Mouse (Mus musculus) limb, embryonic 15.5 days (tissue): ENCODE data around the gene Astn2. TPM values are rescaled to one million over a fixed set of nuclear protein-coding genes. Genes with fewer than 3 reads are reported as not detected.
A peak's percentile ranks its signal among the peaks of the same experiment; 100 is the strongest.

Experiments
- ATAC-seq: fragments of 200-750 bp; cut with Nextera tagmentation; 2 replicates; pipeline ENCODE4 v1.8.0; 2017; ENCODE audit warnings: low read depth, moderate TSS enrichment; ENCODE audit not compliant: insufficient number of reproducible peaks, low FRiP score, low TSS enrichment
- H3K27ac ChIP-seq: fragments of 300-500 bp; sonication (generic); 2 replicates; pipeline ENCODE4 v1.5.1; 2015; ENCODE audit warnings: moderate library complexity, mild to moderate bottlenecking, inconsistent platforms
- H3K27me3 ChIP-seq: fragments of 300-500 bp; sonication (generic); 2 replicates; pipeline ENCODE4 v1.6.1; 2015; ENCODE audit warnings: inconsistent platforms
- H3K36me3 ChIP-seq: fragments of 300-500 bp; sonication (generic); 2 replicates; pipeline ENCODE4 v1.6.1; 2015; ENCODE audit warnings: inconsistent platforms
- H3K4me1 ChIP-seq: fragments of 300-500 bp; sonication (generic); 2 replicates; pipeline ENCODE4 v1.6.1; 2015; ENCODE audit warnings: inconsistent platforms
- H3K4me2 ChIP-seq: fragments of 300-500 bp; sonication (generic); 2 replicates; pipeline ENCODE4 v1.6.1; 2015; ENCODE audit warnings: mild to moderate bottlenecking, inconsistent platforms
- H3K4me3 ChIP-seq: fragments of 300-500 bp; sonication (generic); 2 replicates; pipeline ENCODE4 v1.5.1; 2015; ENCODE audit warnings: mild to moderate bottlenecking, inconsistent platforms
- H3K9ac ChIP-seq: fragments of 300-500 bp; sonication (generic); 2 replicates; pipeline ENCODE4 v1.6.1; 2015; ENCODE audit warnings: inconsistent platforms
- H3K9me3 ChIP-seq: fragments of 300-500 bp; sonication (generic); 2 replicates; pipeline ENCODE4 v1.6.1; 2016; ENCODE audit warnings: inconsistent platforms
- WGBS: fragments of 180-500 bp; shearing (Covaris S2); methylation state at CpG from one replicate; pipeline ENCODE4 v1.1.7; 2015; 5-methylcytosine and 5-hydroxymethylcytosine counted together
- polyA plus RNA-seq: library from polyadenylated mRNA; unstranded; fragments of >200 nt; fragmentation: Nextera tagmentation; extraction: Ambion mirVana; gene quantifications from 2 replicates; pipeline ENCODE4 v1.2.1, GENCODE M21; 2015

Gene Astn2
- polyA plus RNA-seq, 1 experiment from 2014 or later, result 1.5 TPM

DNA sequence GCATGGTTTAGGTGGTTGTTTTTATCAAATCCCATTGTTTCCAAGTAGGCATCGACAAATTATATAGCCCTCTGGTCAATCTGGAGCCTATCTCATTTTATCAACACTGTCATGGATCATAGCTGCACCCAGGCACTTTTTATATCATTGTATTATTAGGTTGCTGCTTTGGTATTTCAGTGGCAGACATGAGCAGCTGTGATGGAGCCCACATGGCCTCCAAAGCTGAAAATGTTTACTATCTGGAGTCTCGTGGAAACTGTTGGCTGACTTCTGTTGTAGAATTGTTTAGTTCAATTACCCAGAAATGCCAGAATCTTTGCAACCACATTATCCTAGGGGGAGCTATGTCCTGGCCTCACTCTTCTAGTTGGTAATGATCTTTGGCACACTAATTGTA is 732.1 kb downstream of the Astn2 start:
- H3K4me1 ChIP-seq, result 0 out of 2 replicates have a peak, but pooled peaks cover under 1% of the 10 kb centered on the region
- no peak overlapping the region for H3K4me2 ChIP-seq
- H3K9me3 ChIP-seq, result no peaks in the 10 kb centered on the region
- H3K36me3 ChIP-seq, result no peaks in the 10 kb centered on the region
- no peak overlapping the region for H3K9ac ChIP-seq
- no peak for ATAC-seq
- H3K27me3 ChIP-seq, result no peaks in the 10 kb centered on the region
- no peak overlapping the region for H3K27ac ChIP-seq
- H3K4me3 ChIP-seq, result no peak overlapping the region
- WGBS, result 44% methylated on average over 2 of the region's 2 CpGs

DNA sequence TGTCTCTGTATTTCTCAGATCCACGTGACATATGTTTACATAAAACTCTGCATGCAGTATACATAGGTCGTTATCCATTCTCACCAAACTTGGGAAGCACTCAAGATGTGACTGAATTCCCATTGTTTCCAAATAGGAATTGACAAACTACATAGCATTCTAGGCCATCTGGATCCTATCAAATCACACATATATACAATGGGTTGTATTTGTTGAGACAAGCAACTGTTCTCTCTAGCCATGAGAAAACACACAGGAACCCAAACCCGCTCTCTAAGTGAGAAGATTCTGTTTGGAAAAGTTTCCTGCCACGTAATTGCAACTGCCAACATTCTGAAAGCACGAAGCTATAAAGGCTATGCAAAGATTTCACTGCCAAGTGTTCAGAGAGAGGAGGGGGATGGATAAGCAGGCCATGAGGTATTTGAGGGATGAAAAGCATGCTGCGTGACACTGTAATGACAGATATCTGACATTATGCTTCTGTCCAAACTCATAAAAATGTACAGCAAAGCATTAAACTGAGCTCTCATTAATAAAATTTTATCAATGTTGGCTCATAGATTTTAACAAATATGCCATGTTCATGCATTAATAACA is 732.7 kb downstream of the Astn2 start:
- H3K27ac ChIP-seq, result no peak overlapping the region
- no peak overlapping the region for H3K9ac ChIP-seq
- 0 out of 2 replicates have a peak, but pooled peaks cover 4% of the 10 kb centered on the region for H3K4me1 ChIP-seq
- no peaks in the 10 kb centered on the region for H3K36me3 ChIP-seq
- no peaks in the 10 kb centered on the region for H3K9me3 ChIP-seq
- 32% methylated on average over 6 of the region's 6 CpGs for WGBS
- H3K4me3 ChIP-seq, result no peak overlapping the region
- H3K4me2 ChIP-seq, result no peak overlapping the region
- no peaks in the 10 kb centered on the region for H3K27me3 ChIP-seq
- ATAC-seq, result no peak

DNA sequence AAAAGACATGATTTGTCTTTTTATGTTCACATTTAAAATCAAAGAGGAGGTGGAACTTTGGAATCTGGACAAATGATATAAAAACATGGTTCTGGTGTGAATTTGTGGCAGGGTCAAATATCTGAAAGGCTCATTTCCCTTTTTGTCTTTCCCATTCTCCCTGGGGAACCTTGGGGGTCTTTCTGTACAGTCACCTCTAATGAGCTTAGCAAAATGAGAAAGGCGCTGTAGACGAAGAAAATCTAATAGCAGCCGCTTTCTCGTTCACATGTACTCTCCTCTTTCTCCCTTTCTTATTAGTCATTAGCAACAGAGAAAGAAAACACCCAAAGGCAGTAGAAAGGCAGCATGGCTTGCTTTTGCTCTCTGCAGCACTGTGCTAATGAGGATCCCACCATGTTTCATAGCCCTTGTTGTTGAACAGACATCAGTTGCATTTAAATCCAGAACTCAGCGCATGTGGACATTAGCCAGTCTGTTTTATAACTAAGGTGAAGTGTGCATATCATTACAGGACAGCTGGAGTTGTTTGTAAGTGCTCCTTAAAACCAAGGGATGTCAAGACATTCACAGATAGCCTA is 737.3 kb downstream of the Astn2 start:
- Histone ChIP-seq H3K4me1 (peaks cover 8% of the 10 kb centered on the region; the same call in 1 of the 2 replicates), H3K9ac (no peak overlapping the region), H3K27ac (no peak overlapping the region), H3K36me3 (no peaks in the 10 kb centered on the region), H3K9me3 (no peaks in the 10 kb centered on the region), H3K27me3 (no peaks in the 10 kb centered on the region), H3K4me2 (no peak overlapping the region), H3K4me3 (no peak overlapping the region)
- WGBS, result 39% methylated on average over 5 of the region's 5 CpGs
- no peak for ATAC-seq

DNA sequence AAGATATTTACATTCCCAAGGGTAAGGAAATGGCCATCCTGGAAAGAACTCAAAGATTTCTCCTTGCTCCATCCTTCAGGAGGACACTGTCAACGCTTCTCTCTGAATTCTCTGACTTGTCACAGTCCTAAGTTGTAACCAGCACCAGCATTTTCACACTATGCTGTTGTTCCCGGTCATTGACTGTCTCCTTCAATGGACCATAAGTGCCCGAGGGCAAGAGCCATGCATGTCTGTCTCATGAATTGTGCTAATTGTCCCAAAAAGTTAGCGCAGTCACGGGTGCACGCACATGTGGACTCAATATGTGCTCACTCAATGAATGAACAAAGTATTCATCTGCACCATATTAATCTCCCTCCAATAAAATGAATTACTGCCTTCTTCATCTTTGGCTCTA is 741.2 kb downstream of the Astn2 start:
- no peak overlapping the region for H3K4me3 ChIP-seq
- no peak overlapping the region for H3K9ac ChIP-seq
- peaks cover 8% of the 10 kb centered on the region; the same call in 1 of the 2 replicates for H3K4me1 ChIP-seq
- no peak for ATAC-seq
- 56% methylated on average over 6 of the region's 6 CpGs for WGBS
- no peaks in the 10 kb centered on the region for H3K27me3 ChIP-seq
- H3K4me2 ChIP-seq, result no peak overlapping the region
- H3K36me3 ChIP-seq, result no peaks in the 10 kb centered on the region
- H3K9me3 ChIP-seq, result no peaks in the 10 kb centered on the region
- H3K27ac ChIP-seq, result no peak overlapping the region

DNA sequence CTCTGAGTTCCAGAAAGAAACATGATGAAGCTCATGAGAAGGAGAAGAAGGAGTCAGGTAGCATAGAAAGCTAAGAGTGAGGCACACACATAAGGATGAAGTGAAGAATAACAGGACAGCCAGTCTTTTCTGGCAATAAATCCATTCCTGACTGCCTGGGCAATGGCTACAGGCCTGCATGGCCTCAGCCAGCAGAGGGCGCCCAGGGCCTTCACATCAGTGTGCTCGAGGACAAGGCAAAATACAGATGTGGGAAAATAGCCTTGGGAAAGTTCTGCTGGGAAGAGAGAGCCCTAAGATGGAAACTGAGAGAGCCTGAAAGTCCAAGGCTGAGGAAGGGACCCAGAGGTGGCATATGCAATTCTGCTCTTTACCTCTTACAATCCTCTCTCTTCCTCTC is 749.7 kb downstream of the Astn2 start:
- no peak for ATAC-seq
- H3K9me3 ChIP-seq, result no peaks in the 10 kb centered on the region
- H3K36me3 ChIP-seq, result no peaks in the 10 kb centered on the region
- no peak overlapping the region for H3K4me3 ChIP-seq
- H3K4me1 ChIP-seq, result no peaks in the 10 kb centered on the region
- no peak overlapping the region for H3K4me2 ChIP-seq
- H3K27me3 ChIP-seq, result no peaks in the 10 kb centered on the region
- 0% methylated on average over 2 of the region's 2 CpGs for WGBS
- no peak overlapping the region for H3K9ac ChIP-seq
- H3K27ac ChIP-seq, result no peak overlapping the region

DNA sequence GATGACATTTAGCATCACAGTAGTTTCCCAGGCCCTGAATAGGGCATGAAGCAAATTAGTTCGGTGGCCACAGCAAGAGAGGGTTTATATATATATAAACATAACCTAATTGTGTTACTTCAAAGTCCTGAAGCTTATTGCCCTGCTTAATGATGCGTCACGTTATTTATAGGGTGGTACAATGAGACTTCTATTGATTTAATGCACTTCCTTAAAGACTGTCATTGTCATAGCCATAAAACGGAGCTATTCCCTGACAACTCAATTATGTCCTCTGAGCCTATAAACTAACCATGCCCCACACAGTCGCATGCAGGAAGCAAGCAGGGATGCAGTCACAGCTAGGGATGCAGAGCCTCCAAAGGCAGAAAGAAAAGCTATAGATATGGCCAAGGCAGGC is 761.8 kb downstream of the Astn2 start:
- Histone ChIP-seq H3K9me3 (no peaks in the 10 kb centered on the region), H3K27ac (no peak overlapping the region), H3K4me3 (no peak overlapping the region), H3K9ac (no peak overlapping the region), H3K27me3 (no peaks in the 10 kb centered on the region), H3K4me1 (no peaks in the 10 kb centered on the region), H3K4me2 (no peak overlapping the region), H3K36me3 (no peaks in the 10 kb centered on the region)
- 25% methylated on average over 5 of the region's 5 CpGs for WGBS
- no peak for ATAC-seq

DNA sequence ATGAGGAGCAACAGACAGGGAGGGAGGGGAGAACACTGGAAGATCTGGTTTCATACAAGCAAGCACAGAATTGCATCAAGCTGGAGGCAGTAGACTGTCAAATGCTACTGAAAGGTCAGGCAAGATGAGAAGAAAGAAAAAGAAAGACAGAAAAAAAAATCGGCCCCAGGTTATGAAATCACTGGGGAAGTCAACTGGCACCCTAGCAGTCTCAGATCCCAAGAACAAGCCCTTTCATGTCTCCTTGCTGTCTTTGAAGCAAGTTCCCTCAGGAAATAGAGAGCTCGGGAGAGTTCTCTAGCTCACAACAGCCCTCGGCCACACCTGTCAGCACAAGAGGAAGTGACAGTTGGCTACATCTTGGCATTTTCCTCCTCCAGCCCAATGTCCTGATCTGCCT is 766.2 kb downstream of the Astn2 start:
- 58% methylated on average over 3 of the region's 3 CpGs for WGBS
- H3K4me2 ChIP-seq, result no peak overlapping the region
- H3K4me3 ChIP-seq, result no peak overlapping the region
- no peaks in the 10 kb centered on the region for H3K36me3 ChIP-seq
- H3K4me1 ChIP-seq, result no peaks in the 10 kb centered on the region
- no peak overlapping the region for H3K9ac ChIP-seq
- H3K27me3 ChIP-seq, result no peaks in the 10 kb centered on the region
- H3K9me3 ChIP-seq, result no peaks in the 10 kb centered on the region
- ATAC-seq, result no peak
- H3K27ac ChIP-seq, result no peak overlapping the region

DNA sequence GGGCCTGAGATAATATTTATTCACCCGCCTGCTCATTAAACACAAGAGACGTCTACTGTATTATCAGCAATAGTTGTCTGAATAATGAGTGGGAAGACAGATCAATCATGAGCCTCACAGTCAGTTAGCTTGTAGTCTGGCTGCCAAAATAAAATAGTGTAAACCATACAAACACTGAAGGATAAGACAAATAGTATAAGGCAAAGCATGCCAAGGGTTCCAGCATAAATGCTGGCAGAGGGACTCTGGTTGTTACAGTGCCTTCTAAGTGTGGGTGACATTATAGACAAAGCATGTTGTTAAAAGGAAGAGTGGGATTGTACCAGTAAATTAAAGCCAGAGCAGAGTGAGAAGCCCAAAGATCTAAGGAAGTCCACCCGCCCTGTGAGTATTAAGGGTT is 784.3 kb downstream of the Astn2 start:
- H3K36me3 ChIP-seq, result peaks cover 35% of the 10 kb centered on the region
- no peak overlapping the region for H3K27ac ChIP-seq
- no peak overlapping the region for H3K4me2 ChIP-seq
- ATAC-seq, result no peak
- no peaks in the 10 kb centered on the region for H3K4me1 ChIP-seq
- no peak overlapping the region for H3K9ac ChIP-seq
- H3K9me3 ChIP-seq, result no peaks in the 10 kb centered on the region
- 70% methylated on average over 3 of the region's 3 CpGs for WGBS
- no peak overlapping the region for H3K4me3 ChIP-seq
- no peaks in the 10 kb centered on the region for H3K27me3 ChIP-seq

DNA sequence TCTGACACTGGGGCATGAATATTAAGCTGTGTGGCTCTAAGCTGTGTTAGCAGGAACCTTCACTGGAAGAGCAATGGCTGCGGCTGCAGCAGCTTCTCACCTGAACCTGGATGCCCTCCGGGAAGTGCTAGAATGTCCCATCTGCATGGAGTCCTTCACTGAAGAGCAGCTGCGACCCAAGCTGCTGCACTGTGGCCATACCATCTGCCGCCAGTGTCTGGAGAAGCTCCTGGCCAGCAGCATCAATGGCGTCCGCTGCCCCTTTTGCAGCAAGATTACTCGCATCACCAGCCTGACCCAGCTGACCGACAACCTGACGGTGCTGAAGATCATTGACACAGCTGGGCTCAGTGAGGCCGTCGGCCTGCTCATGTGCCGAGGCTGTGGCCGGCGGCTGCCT is 791.3 kb downstream of the Astn2 start:
- Histone ChIP-seq H3K27ac (no peak overlapping the region), H3K4me3 (no peak overlapping the region), H3K36me3 (peaks cover 46% of the 10 kb centered on the region), H3K9ac (no peak overlapping the region), H3K4me1 (peaks cover 15% of the 10 kb centered on the region), H3K9me3 (no peaks in the 10 kb centered on the region), H3K27me3 (no peaks in the 10 kb centered on the region), H3K4me2 (no peak overlapping the region)
- 96% methylated on average over 14 of the region's 14 CpGs for WGBS
- ATAC-seq, result no peak

DNA sequence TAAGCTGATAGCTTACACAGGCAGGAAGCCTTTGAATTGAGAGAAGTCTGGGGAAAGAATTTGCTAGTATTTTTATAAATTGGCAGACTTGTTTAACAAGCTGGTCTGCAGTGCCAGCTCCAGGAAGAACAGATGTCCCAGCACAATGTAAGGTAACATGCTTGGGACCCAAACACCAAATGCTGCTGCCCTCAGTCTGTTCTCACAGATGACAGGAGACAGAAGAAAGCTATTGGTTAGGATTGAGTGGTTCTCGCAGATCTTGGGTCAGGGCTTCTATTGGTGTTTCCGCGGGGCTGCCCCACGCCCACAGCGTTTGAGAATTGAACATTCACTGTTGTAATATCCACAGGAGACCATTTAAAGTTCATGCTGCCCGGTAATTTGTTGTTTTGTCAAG is 793.5 kb downstream of the Astn2 start:
- no peaks in the 10 kb centered on the region for H3K27me3 ChIP-seq
- H3K27ac ChIP-seq, result peak overlapping the region; percentile 61
- peaks cover 26% of the 10 kb centered on the region for H3K4me1 ChIP-seq
- H3K4me3 ChIP-seq, result no peak overlapping the region
- WGBS, result 37% methylated on average over 6 of the region's 6 CpGs
- no peak for ATAC-seq
- no peak overlapping the region for H3K9ac ChIP-seq
- H3K36me3 ChIP-seq, result peaks cover 30% of the 10 kb centered on the region
- no peak overlapping the region for H3K4me2 ChIP-seq
- H3K9me3 ChIP-seq, result no peaks in the 10 kb centered on the region

DNA sequence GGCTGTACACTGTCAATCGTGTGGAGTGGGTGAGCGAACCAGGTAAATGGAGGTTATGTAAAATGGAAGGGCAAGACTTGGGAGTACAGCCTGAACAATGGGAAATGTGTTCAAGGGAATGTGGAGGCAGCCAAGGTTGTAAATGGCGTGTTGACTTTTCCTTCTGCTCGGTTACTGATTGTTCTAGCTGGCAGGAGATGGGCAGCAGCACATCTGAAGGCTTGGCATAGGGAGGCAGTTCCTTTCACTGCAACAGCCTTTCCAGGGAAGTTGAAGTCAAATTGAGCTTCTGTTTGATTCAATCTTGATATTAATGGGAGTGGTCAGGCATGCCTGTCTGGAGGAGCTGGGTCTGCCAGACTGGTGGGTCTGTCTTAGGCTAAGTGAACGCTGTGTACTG is 794.1 kb downstream of the Astn2 start:
- no peak for ATAC-seq
- H3K9me3 ChIP-seq, result no peaks in the 10 kb centered on the region
- no peak overlapping the region for H3K4me2 ChIP-seq
- H3K4me3 ChIP-seq, result no peak overlapping the region
- peak overlapping the region; percentile 33; the same call in 1 of the 2 replicates for H3K27ac ChIP-seq
- H3K4me1 ChIP-seq, result peaks cover 31% of the 10 kb centered on the region
- no peaks in the 10 kb centered on the region for H3K27me3 ChIP-seq
- H3K36me3 ChIP-seq, result peaks cover 24% of the 10 kb centered on the region
- H3K9ac ChIP-seq, result no peak overlapping the region
- WGBS, result 59% methylated on average over 5 of the region's 5 CpGs

DNA sequence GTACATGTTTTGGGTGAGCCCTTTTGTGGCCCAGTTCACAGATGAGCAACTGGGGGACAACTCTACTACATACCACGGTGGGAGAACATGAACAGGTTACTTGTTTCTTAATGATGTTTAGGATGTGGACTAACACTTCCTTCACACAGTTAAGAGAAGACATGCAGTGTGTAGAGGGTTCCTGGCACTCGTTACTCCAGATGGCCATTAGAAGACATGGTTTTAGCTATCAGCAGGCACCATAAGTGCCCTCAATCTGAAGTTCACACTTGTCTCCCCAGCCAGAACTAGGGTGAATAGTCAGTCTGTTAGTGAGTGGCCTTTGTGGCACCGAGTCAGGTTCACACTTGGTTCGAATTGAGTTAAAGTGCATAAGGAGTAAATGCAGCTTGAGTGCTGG is 796.3 kb downstream of the Astn2 start:
- Histone ChIP-seq H3K9ac (no peak overlapping the region), H3K36me3 (peaks cover 2% of the 10 kb centered on the region), H3K4me3 (no peak overlapping the region), H3K27ac (no peak overlapping the region), H3K4me1 (peaks cover 33% of the 10 kb centered on the region), H3K4me2 (no peak overlapping the region), H3K9me3 (no peaks in the 10 kb centered on the region), H3K27me3 (no peaks in the 10 kb centered on the region)
- no peak for ATAC-seq
- WGBS, result 86% methylated on average over 4 of the region's 4 CpGs
